Mouse (Mus musculus): ENCODE data around the gene Gpcpd1. TPM values are rescaled to one million over a fixed set of nuclear protein-coding genes. Genes with fewer than 3 reads are reported as not detected.

Gpcpd1 gene
- 82.2 TPM for polyA plus RNA-seq (2017; shearing (Covaris generic))

GRCm38 (mm10) chr2:132587240-132587779 is at the start of gene Gpcpd1:
Gene Gpcpd1, minus strand, starts transcription at chr2:132587729.

Other genes starting within 250 kb of the Gpcpd1 start
- gene Prokr2, start 202.3 kb downstream of the Gpcpd1 start, polyA plus RNA-seq (2017; shearing (Covaris generic)), result not detected
- gene Shld1, start 99.2 kb upstream of the Gpcpd1 start, polyA plus RNA-seq (2017; shearing (Covaris generic)), result 34.8 TPM
- not detected for gene Chgb, start 193.5 kb upstream of the Gpcpd1 start, polyA plus RNA-seq (2017; shearing (Covaris generic))
- 45.8 TPM for gene Trmt6, start 228.3 kb upstream of the Gpcpd1 start, polyA plus RNA-seq (2017; shearing (Covaris generic))
- 2.2 TPM for gene Mcm8, start 228.4 kb upstream of the Gpcpd1 start, polyA plus RNA-seq (2017; shearing (Covaris generic))